Mouse (Mus musculus) midbrain, embryonic 11.5 days (tissue): ENCODE measurements around the gene Nostrin. TPM values are rescaled to one million over a fixed set of nuclear protein-coding genes. Genes with fewer than 3 reads are reported as not detected.
A peak's percentile ranks its signal among the peaks of the same experiment; 100 is the strongest.

Source experiments
- ATAC-seq: fragments of 200-750 bp; cut with Nextera tagmentation; 2 replicates; pipeline ENCODE4 v1.8.0; 2017; ENCODE audit warnings: moderate TSS enrichment, moderate library complexity; ENCODE audit not compliant: low FRiP score
- DNase-seq: peaks from one replicate; pipeline ENCODE4 v3.0.0; 2015; ENCODE audit warnings: low spot score; ENCODE audit errors: missing footprints
- H3K27ac ChIP-seq: fragments of 300-500 bp; sonication (generic); 2 replicates; pipeline ENCODE4 v1.5.1; 2014; ENCODE audit warnings: low read depth, low read length
- H3K27me3 ChIP-seq: fragments of 300-500 bp; sonication (generic); 2 replicates; pipeline ENCODE4 v1.6.1; 2014; ENCODE audit warnings: mild to moderate bottlenecking, low read length, moderate library complexity, mixed read lengths; ENCODE audit not compliant: control insufficient read depth, insufficient read depth
- H3K36me3 ChIP-seq: fragments of 300-500 bp; sonication (generic); 2 replicates; pipeline ENCODE4 v1.6.1; 2014; ENCODE audit warnings: mild to moderate bottlenecking, low read length, moderate library complexity, mixed read lengths; ENCODE audit not compliant: control insufficient read depth, insufficient read depth
- H3K4me1 ChIP-seq: fragments of 300-500 bp; sonication (generic); 2 replicates; pipeline ENCODE4 v1.6.1; 2014; ENCODE audit warnings: low read length; ENCODE audit not compliant: control insufficient read depth, insufficient read depth
- H3K4me2 ChIP-seq: fragments of 300-500 bp; sonication (generic); 2 replicates; pipeline ENCODE4 v1.6.1; 2014; ENCODE audit warnings: mild to moderate bottlenecking, moderate library complexity
- H3K4me3 ChIP-seq: fragments of 300-500 bp; sonication (generic); 2 replicates; pipeline ENCODE4 v1.5.1; 2014; ENCODE audit warnings: low read depth, low read length
- H3K9ac ChIP-seq: fragments of 300-500 bp; sonication (generic); 2 replicates; pipeline ENCODE4 v1.6.1; 2014; ENCODE audit warnings: low read length
- H3K9me3 ChIP-seq: fragments of 300-500 bp; sonication (generic); 2 replicates; pipeline ENCODE4 v1.6.1; 2016; ENCODE audit warnings: low read length; ENCODE audit not compliant: control insufficient read depth
- WGBS: fragments of 180-500 bp; shearing (Covaris S2); extraction: QIAGEN DNeasy Blood & Tissue Kit; methylation state at CpG from one replicate; pipeline ENCODE4 v1.1.7; 2014; 5-methylcytosine and 5-hydroxymethylcytosine counted together
- polyA plus RNA-seq: library from polyadenylated mRNA; unstranded; fragments of >200 nt; fragmentation: Nextera tagmentation; extraction: Ambion mirVana; gene quantifications from 2 replicates; pipeline ENCODE4 v1.2.1, GENCODE M21; 2014

The Nostrin gene
- polyA plus RNA-seq, 1 experiment from 2014 or later, result 1.2 TPM

GRCm38 (mm10) chr2:69158907-69159306 is 23.3 kb downstream of the Nostrin start:
- no peak overlapping the region for H3K4me2 ChIP-seq
- H3K9me3 ChIP-seq, result no peaks in the 10 kb centered on the region
- no peak overlapping the region for H3K27ac ChIP-seq
- no peak overlapping the region for H3K9ac ChIP-seq
- no peaks in the 10 kb centered on the region for H3K27me3 ChIP-seq
- ATAC-seq, result no peak
- no peak overlapping the region for H3K4me3 ChIP-seq
- peak; percentile 33 for DNase-seq
- H3K36me3 ChIP-seq, result no peaks in the 10 kb centered on the region
- H3K4me1 ChIP-seq, result no peaks in the 10 kb centered on the region

GRCm38 (mm10) chr2:69170395-69171077 is 34.9 kb downstream of the Nostrin start:
- no peak for ATAC-seq
- no peaks in the 10 kb centered on the region for H3K4me1 ChIP-seq
- DNase-seq, result peak; percentile 33
- no peaks in the 10 kb centered on the region for H3K27me3 ChIP-seq
- H3K27ac ChIP-seq, result no peak overlapping the region
- no peak overlapping the region for H3K4me2 ChIP-seq
- no peak overlapping the region for H3K9ac ChIP-seq
- H3K9me3 ChIP-seq, result no peaks in the 10 kb centered on the region; the same call in 1 of the 2 replicates
- 82% methylated on average over 9 of the region's 9 CpGs for WGBS
- no peaks in the 10 kb centered on the region for H3K36me3 ChIP-seq
- H3K4me3 ChIP-seq, result no peak overlapping the region

GRCm38 (mm10) chr2:69175296-69175695 is 39.7 kb downstream of the Nostrin start:
- DNase-seq (peak; percentile 83), ATAC-seq (no peak)
- WGBS, result 60% methylated on average over 5 of the region's 5 CpGs
- no peak overlapping the region for H3K9ac ChIP-seq
- H3K9me3 ChIP-seq, result no peaks in the 10 kb centered on the region; the same call in 1 of the 2 replicates
- H3K27me3 ChIP-seq, result no peaks in the 10 kb centered on the region
- no peak overlapping the region for H3K4me3 ChIP-seq
- H3K4me2 ChIP-seq, result no peak overlapping the region
- no peaks in the 10 kb centered on the region for H3K4me1 ChIP-seq
- no peaks in the 10 kb centered on the region for H3K36me3 ChIP-seq
- no peak overlapping the region for H3K27ac ChIP-seq

GRCm38 (mm10) chr2:69179721-69180120 is 44.1 kb downstream of the Nostrin start:
- no peak overlapping the region for H3K4me2 ChIP-seq
- H3K4me3 ChIP-seq, result no peak overlapping the region
- no peaks in the 10 kb centered on the region for H3K4me1 ChIP-seq
- ATAC-seq (no peak), DNase-seq (peak; percentile 79)
- H3K27ac ChIP-seq, result no peak overlapping the region
- no peaks in the 10 kb centered on the region for H3K36me3 ChIP-seq
- 96% methylated on average over 4 of the region's 4 CpGs for WGBS
- H3K27me3 ChIP-seq, result no peaks in the 10 kb centered on the region
- H3K9ac ChIP-seq, result no peak overlapping the region
- no peaks in the 10 kb centered on the region for H3K9me3 ChIP-seq

GRCm38 (mm10) chr2:69187990-69188389 is 52.4 kb downstream of the Nostrin start:
- H3K27me3 ChIP-seq, result no peaks in the 10 kb centered on the region

GRCm38 (mm10) chr2:69188732-69189131 is 53.1 kb downstream of the Nostrin start:
- Histone ChIP-seq H3K27ac (no peak overlapping the region), H3K36me3 (peaks cover 9% of the 10 kb centered on the region), H3K27me3 (no peaks in the 10 kb centered on the region), H3K9me3 (no peaks in the 10 kb centered on the region), H3K9ac (no peak overlapping the region), H3K4me3 (no peak overlapping the region), H3K4me2 (no peak overlapping the region), H3K4me1 (no peaks in the 10 kb centered on the region)
- no peak for DNase-seq
- WGBS, result 91% methylated on average over 6 of the region's 6 CpGs
- ATAC-seq, result no peak

More at GRCm38 (mm10) chr2:69187990-69188389, 52.4 kb downstream of the Nostrin start:
- WGBS, result 84% methylated on average over 2 of the region's 2 CpGs
- peaks cover 2% of the 10 kb centered on the region for H3K36me3 ChIP-seq
- H3K4me3 ChIP-seq, result no peak overlapping the region
- ATAC-seq (no peak), DNase-seq (peak; percentile 80)
- no peak overlapping the region for H3K27ac ChIP-seq
- no peak overlapping the region for H3K4me2 ChIP-seq
- H3K4me1 ChIP-seq, result no peaks in the 10 kb centered on the region
- no peak overlapping the region for H3K9ac ChIP-seq
- no peaks in the 10 kb centered on the region for H3K9me3 ChIP-seq

- H3K27me3 ChIP-seq, result no peaks in the 10 kb centered on the region
- H3K9me3 ChIP-seq, result no peaks in the 10 kb centered on the region
- H3K4me2 ChIP-seq, result no peak overlapping the region
- no peaks in the 10 kb centered on the region for H3K4me1 ChIP-seq
- WGBS, result 72% methylated on average over 4 of the region's 4 CpGs
- H3K9ac ChIP-seq, result no peak overlapping the region
- no peak overlapping the region for H3K27ac ChIP-seq
- DNase-seq (peak; percentile 66), ATAC-seq (no peak)
- H3K36me3 ChIP-seq, result peaks cover 13% of the 10 kb centered on the region
- H3K4me3 ChIP-seq, result no peak overlapping the region
These were observed 53.6 kb downstream of the Nostrin start for GRCm38 (mm10) chr2:69189222-69189621.

- no peak overlapping the region for H3K9ac ChIP-seq
- no peaks in the 10 kb centered on the region for H3K4me1 ChIP-seq
- no peak for ATAC-seq
- no peak overlapping the region for H3K27ac ChIP-seq
- H3K4me2 ChIP-seq, result no peak overlapping the region
- H3K9me3 ChIP-seq, result no peaks in the 10 kb centered on the region
- no peak for DNase-seq
- H3K36me3 ChIP-seq, result peaks cover 13% of the 10 kb centered on the region
- WGBS, result 94% methylated on average over 5 of the region's 5 CpGs
- no peak overlapping the region for H3K4me3 ChIP-seq
- no peaks in the 10 kb centered on the region for H3K27me3 ChIP-seq
These were observed 55.5 kb downstream of the Nostrin start for GRCm38 (mm10) chr2:69191059-69191458.

GRCm38 (mm10) chr2:69193555-69193954 is 58.0 kb downstream of the Nostrin start:
- WGBS, result 89% methylated on average over 5 of the region's 5 CpGs
- Histone ChIP-seq H3K27me3 (no peaks in the 10 kb centered on the region), H3K36me3 (peaks cover 13% of the 10 kb centered on the region), H3K27ac (no peak overlapping the region), H3K4me3 (no peak overlapping the region), H3K9ac (no peak overlapping the region), H3K4me1 (no peaks in the 10 kb centered on the region), H3K9me3 (no peaks in the 10 kb centered on the region), H3K4me2 (no peak overlapping the region)
- ATAC-seq, result no peak
- DNase-seq, result peak; percentile 72
